Mouse (Mus musculus) adipocyte (in vitro differentiated cells): Measurements from ENCODE around the gene Cacna1c.

Experiments used
- DNase-seq: peaks from one replicate; pipeline ENCODE4 v3.0.0-alpha.2; 2016; ENCODE audit warnings: low spot score

Gene Cacna1c

DNA sequence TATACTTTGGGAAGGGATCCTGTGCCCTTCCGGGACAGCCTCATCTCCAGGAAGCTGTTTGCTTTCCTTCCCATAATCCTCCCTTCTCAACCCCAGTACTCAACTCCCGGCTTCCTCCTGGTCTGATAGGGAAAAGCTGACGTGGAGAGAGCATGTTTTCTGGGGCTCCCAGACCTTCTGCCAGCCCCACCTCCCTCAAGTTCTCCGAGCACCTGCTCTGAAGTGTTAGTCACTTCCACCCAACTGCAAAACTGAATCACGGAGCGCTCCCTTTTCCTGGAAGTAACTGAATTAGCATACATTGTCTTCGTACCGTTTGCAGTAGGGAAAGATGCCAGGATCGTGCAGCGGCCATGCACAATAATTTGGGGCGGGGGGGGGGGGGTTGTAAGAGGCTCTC lies 393.9 kb downstream of the Cacna1c start:
- DNase-seq, result no peak

DNA sequence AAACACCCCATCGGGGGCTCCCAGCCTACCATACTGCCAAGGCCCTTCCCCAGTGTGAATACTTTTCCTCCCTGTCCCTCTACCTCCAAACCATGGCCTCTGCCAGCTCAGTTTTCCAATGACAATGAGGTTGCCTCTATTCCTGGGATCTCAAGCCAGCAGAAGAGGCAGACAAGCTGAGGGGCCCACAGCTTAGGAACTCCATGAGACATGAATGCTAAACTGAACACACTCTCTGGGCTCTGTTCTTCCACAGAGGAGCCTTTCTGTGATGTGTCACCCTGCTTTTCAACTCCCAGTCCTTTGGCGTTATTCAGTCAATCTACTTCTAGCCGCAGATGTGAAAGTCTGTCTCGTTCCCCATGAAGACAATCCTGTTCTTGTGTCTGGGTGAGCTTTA lies 399.8 kb downstream of the Cacna1c start:
- DNase-seq, result no peak

DNA sequence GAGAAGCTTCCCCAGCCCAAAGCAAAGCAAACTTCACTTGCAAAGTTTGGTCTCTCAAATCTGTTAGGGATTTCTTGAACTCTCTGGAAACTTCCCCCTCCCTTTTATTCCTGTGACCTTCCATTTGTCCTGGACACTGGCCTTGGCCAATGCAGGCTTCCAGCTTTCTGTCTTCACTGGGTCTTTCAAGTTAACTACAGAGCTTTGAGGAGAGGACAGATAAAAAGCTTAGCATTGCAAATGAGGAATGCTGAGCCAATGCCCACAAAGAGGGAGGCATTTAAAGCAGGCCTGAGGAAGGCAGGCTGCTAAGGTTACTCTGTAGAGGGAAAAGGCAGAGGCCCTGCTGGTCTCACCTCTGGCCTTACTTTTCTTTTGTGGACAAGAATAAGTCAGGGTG lies 400.5 kb downstream of the Cacna1c start:
- no peak for DNase-seq

DNA sequence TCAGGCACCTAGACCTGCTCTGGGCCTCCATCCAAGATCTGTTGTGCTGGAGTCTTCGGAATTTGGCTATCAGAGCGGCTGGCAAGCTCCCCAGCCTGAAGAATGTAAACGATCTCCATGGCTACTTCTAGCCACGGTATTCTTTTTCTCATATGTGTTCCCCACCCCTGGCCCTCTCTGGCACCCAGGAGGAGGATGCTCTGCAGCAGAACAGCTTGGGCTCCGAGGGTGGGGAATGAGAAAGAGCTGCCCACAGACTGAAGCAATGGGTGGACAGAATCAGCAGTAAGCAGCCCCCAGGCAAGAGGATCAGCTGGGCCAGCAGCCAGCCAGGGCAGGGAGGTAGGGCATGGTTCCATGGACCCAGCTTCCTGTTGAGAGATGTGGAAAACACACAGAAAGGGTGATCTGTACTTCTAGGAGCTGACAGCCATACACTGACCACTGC lies 404.3 kb downstream of the Cacna1c start:
- DNase-seq, result peak; percentile 73

DNA sequence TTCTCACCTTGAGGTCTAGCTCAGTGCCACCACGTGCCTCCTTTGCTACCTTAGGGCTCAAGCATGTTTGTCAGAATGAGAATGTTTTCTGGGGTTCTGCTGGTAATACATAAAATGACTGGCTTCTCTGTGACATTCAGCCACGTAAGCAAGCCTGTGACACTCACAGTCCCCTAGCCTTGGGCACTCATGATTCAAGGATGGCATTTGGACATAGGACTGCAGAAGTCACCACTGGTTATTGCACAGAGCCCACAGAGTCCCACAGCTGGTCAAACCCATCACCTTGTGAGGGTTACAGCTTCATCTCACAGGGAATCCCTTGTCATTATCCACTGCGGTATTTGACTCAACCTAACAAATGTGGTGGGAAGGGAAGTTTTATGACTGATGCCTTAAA lies 408.3 kb downstream of the Cacna1c start:
- DNase-seq, result no peak

DNA sequence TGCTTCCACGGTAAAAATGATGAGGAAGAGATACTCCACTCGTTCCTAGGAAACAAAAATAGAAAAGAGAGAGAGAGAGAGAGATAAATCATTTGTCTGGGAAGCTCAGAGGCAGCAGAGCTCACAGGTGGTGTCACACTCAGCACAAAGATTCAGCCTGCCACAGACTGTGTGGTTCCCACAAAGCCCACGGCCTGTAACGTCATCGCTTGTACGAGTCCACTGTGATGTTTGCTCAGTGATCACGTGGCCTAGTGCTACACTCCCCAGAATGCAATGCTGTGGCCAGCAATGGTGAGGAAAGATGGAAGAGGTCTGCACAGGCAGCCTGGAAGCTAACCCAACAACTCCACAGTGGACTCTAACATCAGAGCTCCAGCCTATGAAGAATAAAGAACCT lies 415.9 kb downstream of the Cacna1c start:
- no peak for DNase-seq

DNA sequence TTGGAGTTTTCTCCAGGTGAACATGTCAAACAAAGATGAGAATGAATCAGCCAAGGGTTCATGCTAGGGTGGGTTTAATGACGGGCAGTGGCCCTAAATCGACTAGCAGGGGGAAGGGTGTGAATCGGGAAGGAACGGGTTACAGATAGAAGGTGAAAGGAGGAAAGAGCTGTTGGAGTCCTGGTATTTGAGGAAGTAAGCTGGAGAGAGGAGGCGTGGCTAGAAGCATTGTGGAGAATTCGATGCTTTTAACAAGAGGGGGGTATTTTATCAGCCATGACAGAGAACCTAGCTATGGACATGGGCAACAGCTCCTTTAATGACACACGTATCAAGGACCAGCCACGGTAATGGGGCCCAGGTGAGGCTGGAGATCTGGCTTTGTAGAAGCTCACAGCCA lies 417.0 kb downstream of the Cacna1c start:
- DNase-seq, result no peak

DNA sequence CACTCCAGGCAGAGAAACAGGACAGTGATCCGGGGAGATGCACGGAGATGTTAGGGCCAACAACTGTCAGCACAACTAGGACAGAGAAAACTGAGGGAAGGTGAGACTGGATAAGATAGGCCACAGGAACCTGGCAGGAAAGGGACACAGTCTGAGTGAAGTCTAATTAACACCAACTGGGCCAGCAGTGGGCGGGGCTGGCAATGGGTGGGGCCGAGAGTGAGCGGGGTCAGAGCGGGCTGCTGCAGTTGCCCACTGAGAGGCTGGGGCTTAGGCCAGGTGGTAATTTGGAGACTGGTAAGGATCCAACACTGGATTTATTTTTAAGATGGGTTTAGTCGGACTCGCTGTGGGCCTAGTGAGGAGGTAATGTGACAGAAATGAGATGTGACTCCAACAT lies 418.8 kb downstream of the Cacna1c start:
- no peak for DNase-seq

DNA sequence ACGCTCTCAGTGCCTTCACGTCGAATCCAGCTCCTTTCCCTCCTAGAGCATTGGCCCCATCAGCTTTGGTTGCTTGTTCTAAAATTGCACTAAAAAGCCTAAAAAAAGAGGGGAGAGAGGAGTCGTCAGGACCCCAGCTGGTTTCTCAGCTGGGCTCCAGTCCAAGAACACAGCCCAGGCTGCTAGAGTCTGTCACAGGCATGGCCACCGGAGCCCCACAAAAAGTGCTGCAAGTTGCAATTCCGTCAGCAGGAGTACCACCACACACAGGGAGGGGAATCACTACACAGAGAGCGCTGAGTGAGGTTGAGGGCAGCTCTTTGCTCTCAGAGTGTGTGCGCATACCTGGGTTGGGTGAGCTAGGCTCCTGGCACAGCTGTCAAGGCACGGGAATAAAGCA lies 419.8 kb downstream of the Cacna1c start:
- DNase-seq, result no peak

DNA sequence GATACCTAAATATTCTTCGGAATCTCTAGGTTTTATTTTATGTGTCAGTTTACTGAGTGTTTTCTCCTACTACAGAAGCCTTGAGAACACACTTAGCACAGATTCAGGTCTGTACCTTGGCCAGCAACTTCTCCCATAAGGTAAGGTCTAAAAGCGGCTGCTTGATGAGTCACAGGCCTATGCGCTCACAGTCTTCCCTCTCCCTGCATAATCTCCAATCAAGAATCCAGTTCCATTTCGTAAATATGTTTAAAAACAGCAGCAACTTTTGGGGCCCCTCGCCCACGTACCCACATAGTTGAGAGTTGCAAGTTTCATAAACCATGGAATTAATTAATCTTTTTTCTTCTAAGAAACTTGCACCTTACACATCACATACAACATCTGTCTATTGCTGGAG lies 423.6 kb downstream of the Cacna1c start:
- no peak for DNase-seq

DNA sequence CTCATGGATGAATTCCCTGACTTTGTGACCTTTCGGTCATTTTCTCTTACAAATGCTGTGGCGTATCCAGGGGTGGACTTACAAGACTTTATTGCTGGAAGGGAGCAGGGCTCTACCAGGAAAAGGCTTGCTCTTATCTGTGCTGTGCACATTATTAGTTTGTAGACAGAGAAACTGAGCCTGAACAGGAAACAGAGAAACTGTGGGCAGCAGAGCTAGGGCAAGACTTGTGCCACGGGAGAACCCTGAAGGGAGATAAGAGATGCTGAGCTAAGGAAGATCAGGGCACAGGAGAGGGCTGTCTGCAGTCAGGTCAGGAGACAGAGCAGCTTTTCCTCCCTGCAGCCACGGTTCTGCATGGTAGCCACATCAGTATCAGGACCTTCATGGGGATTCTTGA lies 425.1 kb downstream of the Cacna1c start:
- DNase-seq, result no peak

DNA sequence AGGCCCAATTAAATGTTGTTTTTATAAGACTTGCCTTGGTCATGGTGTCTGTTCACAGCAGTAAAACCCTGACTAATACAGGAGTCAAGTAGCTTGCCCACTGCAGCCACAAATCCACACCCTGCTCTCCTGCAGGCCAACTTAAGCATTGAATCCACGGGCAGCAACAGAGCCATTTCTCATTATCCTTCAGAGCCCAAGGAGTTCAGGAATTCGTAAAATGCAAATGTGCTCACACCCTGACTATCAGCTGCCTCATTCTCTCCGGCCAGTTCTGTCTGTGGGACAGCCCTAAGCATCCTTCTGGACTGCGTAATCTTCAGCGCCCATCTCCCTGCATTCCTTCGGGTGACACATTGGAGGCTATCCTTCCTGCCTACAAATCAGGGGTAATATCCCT lies 425.8 kb downstream of the Cacna1c start:
- no peak for DNase-seq

DNA sequence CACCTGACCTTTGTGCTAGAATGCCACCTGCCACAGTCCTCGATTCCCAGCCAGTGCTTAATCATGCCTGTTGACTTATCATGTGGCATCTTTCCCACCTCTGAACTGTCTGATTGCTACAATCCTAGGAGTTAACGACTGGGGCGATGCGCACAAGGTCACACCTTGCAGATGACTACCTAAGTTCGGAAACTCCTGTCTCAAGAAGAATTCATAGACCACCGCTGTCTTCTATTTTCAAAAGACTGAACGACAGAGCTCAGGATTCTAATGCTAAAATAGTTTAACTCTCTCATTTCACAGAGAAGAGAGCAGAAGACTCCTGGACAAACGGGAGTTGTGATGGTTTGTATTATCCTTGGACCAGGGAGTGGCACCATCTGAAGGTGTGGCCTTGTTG lies 426.4 kb downstream of the Cacna1c start:
- DNase-seq, result no peak

DNA sequence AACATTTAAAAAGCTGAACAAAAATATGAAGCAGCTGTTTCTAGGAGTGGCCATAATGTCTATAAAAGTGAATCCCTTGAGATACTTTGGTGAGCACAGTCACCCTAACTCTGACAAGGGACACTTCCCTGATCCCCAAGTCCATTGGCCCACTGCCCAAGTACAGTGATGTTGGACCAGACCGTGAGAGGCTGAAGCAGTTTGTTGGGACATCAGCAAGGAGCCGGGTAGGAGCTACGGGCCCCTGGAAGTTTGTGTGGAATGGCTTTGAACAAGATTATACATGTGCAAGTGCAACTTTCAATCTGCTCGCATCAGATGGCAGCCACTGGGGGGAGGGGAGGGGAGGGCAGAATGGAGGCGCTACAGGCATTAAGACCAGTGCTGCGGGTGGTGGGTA lies 428.5 kb downstream of the Cacna1c start:
- no peak for DNase-seq

DNA sequence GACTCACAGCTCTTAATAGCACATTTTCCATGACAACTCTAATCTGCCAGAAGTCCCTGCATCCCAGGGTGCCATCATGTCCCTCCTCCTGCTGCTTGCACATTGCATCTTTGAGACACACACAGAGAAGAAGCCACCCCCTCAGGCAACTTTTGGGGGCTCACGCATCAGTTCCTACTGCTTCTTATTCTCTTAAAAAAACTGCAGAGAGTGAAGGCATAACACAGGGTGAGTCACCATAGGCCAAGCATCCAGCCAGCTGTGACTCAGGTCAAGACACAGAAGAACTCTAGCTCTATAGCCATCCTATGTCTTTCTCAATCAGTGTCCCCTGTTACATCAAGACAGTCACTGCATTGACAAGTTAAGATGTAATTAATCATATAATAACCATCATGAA lies 431.0 kb downstream of the Cacna1c start:
- DNase-seq, result peak; percentile 55

DNA sequence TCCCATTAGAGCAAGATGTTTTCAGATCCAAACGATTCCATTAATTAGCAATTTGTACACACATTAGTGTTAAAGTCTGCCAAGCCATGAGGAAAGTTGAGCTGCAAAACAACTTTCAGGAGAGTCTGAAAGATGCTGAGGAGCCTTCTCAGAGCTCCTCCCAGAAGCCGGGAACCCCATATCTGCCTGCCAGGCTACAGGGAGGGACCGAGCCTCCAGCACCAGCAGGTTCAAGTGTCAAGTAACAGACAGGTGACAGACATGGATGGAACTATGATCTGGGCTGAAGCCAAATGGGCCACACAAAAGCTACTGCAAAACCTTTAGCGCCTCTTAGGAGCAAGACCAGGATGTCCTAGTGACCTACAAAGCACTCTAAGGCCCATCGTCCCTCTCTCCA lies 437.2 kb downstream of the Cacna1c start:
- no peak for DNase-seq

DNA sequence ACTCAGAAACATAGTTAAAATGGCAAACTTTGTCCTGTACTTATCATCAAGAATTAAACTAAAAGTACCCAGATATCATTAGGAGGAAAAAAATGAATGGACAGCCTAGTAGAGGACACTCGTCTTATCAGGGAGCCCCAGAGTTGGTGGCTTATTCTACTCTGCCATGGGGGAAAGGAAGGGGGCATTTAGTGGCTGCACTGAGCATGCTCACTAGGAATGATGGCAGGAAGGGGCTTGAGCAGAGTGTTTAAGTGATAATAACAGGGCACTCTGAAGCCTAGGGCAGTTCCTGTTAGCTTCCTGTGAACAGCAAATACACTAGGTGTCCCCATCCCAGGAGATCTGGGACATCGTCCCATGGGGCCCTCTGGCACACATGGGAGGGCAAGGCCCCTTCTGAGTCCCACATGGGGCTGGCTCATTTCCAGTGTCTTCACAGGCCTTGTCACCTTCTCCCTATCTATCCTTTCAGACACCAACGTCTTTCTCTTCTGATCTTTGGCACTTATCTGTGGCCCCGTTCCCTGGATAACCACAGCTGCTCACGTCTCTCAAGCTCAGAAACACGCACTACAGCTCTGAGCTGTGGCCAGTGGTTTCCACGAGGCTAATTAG lies 437.8 kb downstream of the Cacna1c start:
- DNase-seq, result no peak

DNA sequence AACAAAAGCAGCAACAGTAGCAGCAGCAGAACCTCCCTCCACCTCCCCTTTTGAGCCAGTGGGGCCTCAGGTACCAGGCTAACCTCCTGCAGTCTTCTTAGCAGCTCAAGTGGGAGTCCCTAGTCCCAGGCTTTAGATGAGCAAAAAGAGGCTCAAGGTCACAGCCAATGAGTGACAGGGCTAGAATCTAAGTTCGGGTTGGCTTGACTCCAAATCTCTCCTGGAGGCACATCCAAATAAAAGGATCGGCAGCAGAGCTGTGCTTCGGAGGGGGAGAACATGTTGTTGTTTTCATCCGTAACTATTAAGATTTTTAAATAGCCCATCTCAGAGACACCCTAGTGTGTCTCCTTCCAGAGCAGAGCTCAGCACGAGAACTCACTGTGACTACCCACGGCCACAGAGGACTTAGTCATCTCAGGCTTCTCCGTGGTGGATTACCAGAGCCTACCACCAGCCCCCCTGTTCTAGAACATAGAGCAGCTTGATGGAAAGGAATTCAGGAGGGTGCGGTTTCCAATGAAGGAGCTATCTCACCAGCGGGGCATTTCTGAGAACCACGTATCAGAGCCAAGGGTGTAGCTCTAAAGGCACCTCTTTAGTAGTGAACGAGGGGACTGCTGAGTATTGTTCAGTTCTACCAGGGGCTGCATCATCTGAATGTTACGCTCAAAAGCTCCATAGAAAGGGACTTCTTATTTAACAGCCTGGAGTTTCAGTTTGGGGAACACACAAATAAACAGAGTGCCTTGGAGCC lies 438.5 kb downstream of the Cacna1c start:
- DNase-seq, result no peak

DNA sequence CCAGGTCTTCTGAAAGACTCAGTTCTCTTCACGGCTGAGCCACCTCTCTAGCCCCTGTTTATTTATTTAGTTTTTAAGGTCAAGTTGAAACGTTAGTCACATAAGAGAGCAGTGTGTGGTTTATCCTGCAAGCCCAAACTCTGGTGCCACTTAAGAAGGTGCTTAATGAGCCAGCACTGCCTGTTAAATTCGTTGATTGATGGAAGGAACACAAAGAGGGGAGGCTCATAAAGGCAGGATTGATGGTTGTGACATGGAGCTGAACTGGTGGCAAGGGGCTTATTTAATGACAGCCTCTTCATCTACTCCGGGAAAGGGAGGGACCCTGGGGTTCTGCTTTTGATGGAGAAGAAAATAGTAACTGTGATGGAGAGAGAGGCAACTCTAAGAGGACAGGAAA lies 439.7 kb downstream of the Cacna1c start:
- no peak for DNase-seq

DNA sequence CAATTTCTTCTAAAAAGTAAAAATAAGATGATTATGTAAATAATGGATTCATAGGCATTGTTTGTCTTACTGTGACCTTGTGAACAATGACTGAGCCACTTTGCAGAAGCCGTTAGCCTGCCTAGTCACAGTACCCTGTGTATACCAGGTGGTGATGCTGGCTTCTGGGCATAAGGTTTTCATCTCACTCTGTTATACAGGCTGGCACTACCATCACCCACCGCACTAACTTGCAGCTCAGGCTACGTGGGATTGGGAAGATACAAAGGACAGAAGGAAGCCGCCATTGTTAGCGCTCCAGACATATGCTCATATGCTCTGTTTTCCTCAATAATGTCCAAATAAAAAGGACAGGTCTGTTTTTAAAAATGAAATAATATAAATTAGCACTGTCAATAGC lies 440.4 kb downstream of the Cacna1c start:
- no peak for DNase-seq

DNA sequence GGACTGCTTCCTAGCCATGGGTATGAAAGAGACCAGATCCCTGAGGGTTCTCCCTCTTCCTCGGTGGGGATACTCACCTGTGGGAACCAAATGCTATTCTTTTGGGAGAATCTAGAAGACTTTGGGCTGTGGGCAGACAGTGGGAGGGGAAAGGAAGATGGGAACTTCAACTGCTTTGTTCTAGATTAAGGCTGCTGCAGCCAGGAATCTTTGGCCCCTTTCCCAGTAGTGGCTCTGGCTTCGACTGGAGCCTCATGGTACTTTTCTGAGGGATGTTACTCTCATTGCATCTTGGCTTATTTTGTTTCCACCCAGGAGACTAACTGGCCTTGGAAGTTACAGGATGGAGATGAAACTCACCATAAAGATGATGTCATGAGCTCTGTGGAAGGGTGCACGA lies 441.8 kb downstream of the Cacna1c start:
- peak; percentile 62 for DNase-seq

DNA sequence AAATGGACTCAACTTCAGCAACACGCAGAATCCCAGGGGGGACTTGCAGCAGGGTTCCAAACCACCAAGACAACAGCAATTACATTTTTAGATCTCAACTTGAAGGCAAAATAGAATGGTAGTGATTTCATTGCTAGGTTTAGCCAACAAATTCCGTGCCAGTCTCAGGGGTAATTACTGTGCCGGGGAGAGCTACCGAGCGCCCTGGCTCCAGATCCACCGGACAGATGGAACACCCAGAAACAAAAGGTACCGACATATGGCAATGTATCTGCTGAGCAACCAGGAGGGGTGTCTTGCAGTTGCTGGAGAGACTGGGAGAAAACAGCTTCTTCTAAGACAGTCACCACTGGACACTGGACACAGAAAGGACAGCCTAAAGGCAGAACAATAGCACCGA lies 442.4 kb downstream of the Cacna1c start:
- no peak for DNase-seq

DNA sequence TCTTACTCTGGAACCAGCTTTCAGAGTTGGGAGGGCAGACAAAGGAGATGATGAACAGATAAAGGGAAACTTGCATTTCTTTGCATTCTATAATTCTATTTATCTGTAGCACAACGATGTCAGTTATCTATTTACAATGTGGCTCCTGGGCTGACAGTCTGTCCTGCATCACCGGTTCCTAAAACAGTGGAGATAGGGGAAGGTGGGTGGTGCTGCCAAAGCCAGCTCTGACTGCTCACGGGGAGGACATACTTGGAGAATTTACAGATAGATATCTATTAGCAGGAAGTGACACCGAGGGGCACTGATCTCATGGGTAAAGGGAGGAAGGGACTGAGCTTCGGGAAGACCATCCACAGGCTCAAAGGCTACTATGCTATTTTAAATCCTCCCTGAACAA lies 443.2 kb downstream of the Cacna1c start:
- DNase-seq, result no peak

DNA sequence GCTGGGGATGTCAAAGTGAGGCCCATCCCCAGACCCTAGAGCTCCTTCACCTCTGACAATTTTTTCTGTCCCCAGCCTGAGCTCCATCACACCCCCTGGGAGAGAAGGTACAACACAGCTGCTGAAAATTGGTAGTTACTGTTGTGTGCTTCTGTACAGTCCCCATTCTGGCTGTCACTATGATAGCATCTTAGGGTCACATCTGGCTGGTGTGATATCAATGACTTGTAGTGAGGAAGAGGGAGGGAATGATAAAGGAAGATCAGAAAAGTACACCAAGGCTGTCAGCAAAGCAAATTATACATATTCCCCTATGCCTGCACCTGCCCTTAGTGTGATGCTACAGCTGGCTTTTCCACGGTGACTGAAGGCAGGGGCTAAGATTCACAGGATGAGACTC lies 446.9 kb downstream of the Cacna1c start:
- no peak for DNase-seq
